Mouse (Mus musculus): ENCODE results near the gene Olfr1018.

DNA sequence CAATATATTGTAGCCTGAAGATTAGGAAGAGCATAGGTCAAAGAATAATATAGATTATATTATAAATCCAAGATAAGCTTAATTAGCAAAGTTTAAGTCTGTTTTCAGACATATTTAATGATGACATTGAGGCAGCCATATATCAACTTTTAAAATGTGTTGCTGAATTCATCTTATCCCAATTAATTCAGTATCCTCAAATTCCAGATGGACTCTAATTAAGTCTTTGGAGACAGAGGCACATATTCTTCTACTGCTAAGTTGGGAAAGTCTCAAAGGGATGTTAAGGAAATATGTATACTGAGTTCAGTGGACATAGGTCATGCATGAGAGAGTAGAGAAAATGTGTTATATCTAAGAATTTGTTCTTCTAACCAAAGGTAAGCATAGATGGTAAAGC lies 36.6 kb upstream of the Olfr1018 start, which contains the start of gene Olfr1015:
- no peak for TF ChIP-seq CTCF (IDR thresholded peaks at IDR 0.05; ENCODE audit: low read depth)
- TF ChIP-seq EP300 (IDR thresholded peaks at IDR 0.05; ENCODE audit: low read depth) = no peak

Measured in heart, postnatal 0 days (tissue).